Mouse (Mus musculus) cerebellum, postnatal 14 days (tissue): ENCODE results near the gene Cfap54.

ENCODE experiments used
- DNase-seq, 2 experiments: peaks; one replicate each; pipeline ENCODE4 v3.0.0; 2021; ENCODE audit warnings: mixed read lengths in 2 of 2

Cfap54 gene

GRCm38 (mm10) chr10:93097439-93097838 lies 16.0 kb upstream of the Cfap54 start:
- no peak for DNase-seq

GRCm38 (mm10) chr10:93095827-93096226 lies 14.4 kb upstream of the Cfap54 start:
- DNase-seq, result no peak

- DNase-seq, result no peak
Observed at GRCm38 (mm10) chr10:93094957-93095580, 13.7 kb upstream of the Cfap54 start.

- no peak for DNase-seq
Observed at GRCm38 (mm10) chr10:93091928-93092327, 10.5 kb upstream of the Cfap54 start.

- no peak for DNase-seq
Observed at GRCm38 (mm10) chr10:93090241-93090640, 8.8 kb upstream of the Cfap54 start.

- DNase-seq, result no peak
Observed at GRCm38 (mm10) chr10:93088396-93089048, 7.1 kb upstream of the Cfap54 start.

DNA sequence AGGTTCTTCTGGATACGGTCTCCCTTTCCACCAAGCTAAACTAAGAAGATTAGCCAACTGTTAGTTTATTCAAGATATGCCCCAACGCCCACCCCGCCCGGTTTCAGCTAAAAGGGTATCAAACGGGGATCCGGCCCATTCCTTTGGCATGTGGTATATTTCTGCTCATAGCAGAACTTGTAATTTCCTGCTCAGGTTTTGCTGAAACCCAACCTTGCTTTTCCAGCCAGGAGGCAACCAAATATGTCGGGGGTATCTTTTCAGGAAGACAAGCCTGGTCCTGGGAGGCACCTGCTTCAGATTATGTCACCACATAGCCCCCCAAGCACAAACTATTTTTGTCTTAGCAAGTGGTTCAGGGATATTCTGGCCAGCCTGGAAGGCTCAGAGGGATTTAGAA lies 6.1 kb upstream of the Cfap54 start:
- DNase-seq, result no peak

GRCm38 (mm10) chr10:93083963-93084340 lies 2.5 kb upstream of the Cfap54 start:
- DNase-seq, result no peak

DNA sequence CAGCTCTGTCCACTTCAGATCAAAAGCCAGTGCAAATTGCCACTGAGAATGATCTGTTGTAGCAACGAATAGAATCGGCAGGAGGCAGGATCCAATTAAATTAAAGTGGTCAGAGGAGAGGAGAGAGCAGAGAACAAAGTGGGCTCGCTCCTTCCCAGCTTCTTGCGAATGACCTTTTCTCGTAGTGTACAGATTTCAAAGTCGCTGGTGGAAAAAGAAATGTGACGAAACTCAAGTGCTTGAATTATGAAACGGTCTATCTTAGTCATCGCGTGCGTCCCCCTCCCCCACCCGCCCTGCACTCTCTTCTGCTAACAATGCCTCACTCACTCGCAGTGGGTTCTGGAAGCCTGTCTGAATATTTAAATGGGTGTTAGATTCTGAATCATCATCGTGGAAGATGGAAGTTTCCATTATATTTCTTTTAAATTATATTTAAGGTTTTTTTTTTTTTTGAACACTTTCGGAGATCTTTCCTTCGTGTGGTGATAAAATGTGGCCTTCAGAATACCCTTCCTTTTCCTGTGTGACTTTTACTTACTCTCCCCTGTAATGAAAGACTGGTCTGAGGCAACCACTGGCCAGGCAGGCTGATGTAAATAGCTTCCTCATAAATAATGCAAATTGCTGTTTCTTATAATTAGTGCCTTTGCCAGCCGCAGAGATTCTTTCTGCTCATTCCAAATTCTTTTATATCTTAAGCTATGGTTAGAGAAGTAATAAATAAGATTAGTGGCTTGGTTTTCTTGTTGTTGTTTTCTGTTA lies 2.0 kb upstream of the Cfap54 start:
- peak; percentile 22 to 32 for DNase-seq

- DNase-seq, result no peak
Observed at GRCm38 (mm10) chr10:93079486-93079885, 1.9 kb downstream of the Cfap54 start.

- DNase-seq, result no peak
Observed at GRCm38 (mm10) chr10:93077935-93078479, 3.4 kb downstream of the Cfap54 start.

DNA sequence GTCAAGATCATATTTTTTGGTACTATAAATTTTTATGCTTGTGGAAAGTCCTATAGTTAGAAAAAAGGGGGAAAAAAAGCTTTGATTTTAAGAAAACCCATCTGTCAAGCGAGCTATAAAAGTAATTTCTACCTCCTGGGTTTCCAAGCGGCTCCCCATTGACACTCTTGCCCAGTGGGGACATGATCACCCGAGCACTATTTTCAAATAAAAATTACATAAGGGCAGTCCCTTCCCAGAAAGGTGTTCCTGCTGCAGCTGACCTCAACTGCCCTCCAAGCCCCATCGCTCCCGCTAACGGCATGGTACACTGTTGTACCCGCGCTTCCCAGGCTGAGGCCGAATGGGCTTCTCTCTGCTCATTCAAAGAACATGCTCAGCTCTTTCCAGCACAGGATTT lies 5.0 kb downstream of the Cfap54 start:
- DNase-seq, result no peak

- no peak for DNase-seq
Observed at GRCm38 (mm10) chr10:93075856-93076255, 5.6 kb downstream of the Cfap54 start.

GRCm38 (mm10) chr10:93072769-93073168 lies 8.6 kb downstream of the Cfap54 start:
- DNase-seq, result no peak

DNA sequence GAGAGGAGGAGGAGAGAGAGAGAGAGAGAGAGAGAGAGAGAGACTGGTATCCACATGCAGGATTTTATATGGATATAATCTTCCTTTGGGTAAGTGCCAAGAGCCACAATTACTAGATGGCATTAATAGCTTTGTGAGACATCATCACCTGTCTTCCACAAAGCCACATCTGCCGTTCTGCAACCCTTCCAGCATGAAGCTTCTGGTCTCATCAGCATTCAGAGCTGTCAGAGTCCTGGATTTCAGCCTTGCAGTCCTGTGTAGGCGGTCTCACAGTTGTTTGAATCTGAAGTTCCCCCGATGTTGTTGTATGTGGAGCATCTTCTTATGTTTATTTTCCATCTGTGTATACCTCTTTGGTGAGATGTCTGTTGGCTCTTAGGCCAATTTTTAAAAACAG lies 9.7 kb downstream of the Cfap54 start:
- DNase-seq, result no peak

DNA sequence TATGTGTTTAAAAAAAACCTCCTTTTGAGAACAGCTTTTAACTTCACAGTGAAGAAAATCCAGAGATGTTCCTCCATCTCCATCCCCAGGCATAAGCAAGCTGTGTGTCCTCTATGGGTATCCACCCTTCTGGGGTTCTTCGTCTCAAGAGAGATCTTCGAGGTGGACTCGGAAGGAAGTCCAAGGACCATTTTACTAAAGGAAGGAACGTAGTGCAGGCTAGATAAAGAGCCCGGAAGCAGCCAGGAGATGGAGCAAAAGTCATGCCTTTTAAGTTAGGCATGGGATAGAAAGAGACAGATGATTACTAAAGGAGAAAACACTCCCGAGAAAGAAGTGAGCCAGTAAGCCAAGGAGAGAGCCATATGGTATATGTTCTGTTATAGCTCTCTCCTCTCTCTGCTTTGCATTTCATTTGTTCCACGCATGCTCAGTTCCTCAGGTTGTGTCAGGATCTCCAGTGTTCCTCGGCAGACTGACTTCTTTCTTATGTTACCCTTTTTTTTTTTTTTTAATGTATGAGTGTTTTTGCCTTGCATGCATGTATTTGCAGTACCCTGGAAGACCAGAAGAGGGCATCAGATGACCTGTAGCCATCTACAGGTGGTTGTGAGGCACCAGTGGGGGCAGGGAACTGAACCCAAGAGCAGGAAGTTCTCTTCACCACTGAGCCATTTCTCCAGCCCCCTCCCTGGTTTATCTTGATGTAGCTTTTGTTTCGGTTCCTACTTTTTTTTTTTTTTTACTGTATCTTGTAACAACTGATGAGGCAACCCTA lies 11.1 kb downstream of the Cfap54 start:
- DNase-seq, result peak; percentile 49 to 81

DNA sequence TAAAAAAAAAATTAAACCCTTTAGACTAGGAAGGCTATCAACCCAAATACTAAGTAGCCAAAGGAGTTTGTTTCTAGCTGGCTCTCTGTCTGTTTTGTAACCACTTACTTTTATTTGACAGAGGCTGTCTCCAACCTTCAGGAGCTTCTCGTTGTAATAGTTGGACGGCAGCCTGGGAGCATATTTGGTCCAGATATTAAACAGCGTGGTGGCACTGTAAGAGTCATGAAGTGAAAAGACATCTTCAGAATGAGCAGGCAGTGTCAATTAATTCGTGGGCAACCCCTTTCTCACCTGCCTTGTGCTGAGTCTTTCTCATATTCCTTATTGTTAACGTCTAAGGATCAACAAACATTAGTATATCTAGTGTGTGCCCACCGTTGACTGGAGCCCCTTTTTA lies 11.7 kb downstream of the Cfap54 start:
- DNase-seq, result no peak

DNA sequence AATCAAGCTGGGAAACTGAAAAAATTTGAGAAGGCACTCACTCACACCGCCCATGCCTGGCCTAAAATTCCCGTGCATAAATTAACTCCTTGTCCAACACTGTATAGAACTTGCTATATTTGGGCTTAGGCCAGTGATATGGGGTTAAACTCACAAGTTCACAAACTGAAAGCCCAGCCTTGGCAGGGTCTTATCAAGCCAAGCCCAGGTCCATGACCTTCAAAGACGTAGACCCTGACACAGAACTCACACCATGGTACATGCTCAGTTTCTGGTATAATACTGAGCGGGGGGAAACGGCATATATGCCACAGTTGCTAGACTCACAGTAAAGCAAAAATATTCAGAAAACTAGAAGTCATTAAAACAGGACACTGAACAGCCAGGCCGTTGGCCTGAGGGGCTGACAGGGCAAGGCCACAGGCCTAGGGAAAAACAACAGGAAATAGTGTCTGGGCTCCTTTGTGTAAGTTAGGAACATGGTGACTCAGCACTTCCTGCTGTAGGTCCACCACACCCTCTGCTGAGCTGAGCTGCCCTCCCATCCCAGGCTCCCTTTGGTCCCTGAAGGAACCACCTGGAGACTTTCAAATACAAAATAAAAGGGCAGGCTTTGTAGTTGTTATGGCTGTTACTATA lies 12.3 kb downstream of the Cfap54 start:
- DNase-seq, result no peak

GRCm38 (mm10) chr10:93064973-93065372 lies 16.4 kb downstream of the Cfap54 start:
- DNase-seq, result no peak

DNA sequence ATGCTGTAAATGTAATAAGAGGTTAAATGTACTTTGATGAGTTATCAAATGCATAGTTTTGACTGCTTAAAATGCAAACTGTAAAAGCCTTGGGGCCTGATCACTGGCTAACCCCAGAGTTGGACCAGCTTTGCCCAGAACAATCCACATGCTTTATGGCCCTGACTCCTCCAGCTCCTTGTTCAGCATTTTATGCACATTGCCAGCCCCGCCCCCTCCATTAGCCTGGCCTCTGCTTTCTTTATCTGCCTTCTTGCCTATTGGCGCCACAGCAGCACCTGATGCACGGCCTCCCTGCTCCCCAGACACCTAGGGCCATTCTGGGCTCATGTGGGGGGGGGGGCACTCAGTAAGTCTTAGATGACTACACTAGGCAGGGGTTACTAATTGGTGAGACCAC lies 17.8 kb downstream of the Cfap54 start:
- no peak for DNase-seq

GRCm38 (mm10) chr10:93062395-93062794 lies 19.0 kb downstream of the Cfap54 start:
- DNase-seq, result no peak

GRCm38 (mm10) chr10:93053867-93054266 lies 27.6 kb downstream of the Cfap54 start:
- DNase-seq, result peak; percentile 40 to 62
